In genomic region chr5:117433501-117433900, GRCm38 (mm10) we compare ENCODE assay signal across 1 mouse cellular context. TPM values are rescaled to one million over a fixed set of nuclear protein-coding genes. Genes with fewer than 3 reads are reported as not detected.
"Had no signal": no experiment of that assay in that cellular context is flagged by ENCODE, and none has a peak within 500 bp of the region (broad histone marks: within the 10 kb centered on the region; RNA-seq: fewer than 3 reads in every experiment).

No protein-coding gene starts in this region.

RNA-seq across cellular contexts. Expression of gene Ksr2, which starts 19.7 kb away (rescaled TPM):
- polyA plus RNA-seq: erythroblast, embryonic 14.5 days had no signal
